Comparison of ENCODE assay signal across 20 mouse cellular contexts in the genomic region with DNA sequence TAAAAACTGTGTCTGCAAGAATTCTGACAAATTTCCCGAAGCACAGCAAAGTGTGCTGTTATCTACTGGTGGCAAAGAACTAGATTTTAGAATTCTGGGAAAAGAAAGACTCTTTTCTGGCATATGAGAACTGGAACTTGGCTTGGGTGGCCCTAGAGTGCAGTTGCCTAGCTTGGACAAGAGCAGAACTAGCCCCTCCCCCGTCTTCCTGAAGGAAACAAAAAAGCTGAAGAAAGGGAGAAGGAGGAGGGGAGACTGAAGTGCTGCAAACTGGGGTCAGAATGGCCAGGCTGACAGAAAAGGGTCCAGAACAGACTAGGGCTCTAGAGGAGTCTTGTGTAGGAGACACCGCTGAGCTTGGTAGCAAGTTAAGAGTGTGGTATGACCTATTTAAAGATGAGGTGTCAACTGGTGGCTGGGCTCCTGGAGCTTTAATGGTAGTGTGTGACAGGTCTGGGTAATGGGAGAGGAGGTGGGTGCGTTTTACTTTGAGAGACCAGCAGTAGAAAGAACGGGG. TPM values are rescaled to one million over a fixed set of nuclear protein-coding genes. Genes with fewer than 3 reads are reported as not detected.
DNase-seq lines count a peak whose midpoint lies in the region; ATAC-seq and TF ChIP-seq lines count a peak whose summit lies in the region.
"Had no signal": no experiment of that assay in that cellular context is flagged by ENCODE, and none has a peak within 500 bp of the region (broad histone marks: within the 10 kb centered on the region; RNA-seq: fewer than 3 reads in every experiment).

No protein-coding gene starts in this region.

- H3K36me3 ChIP-seq in intestine, embryonic 14.5 days (ENCODE audit: control insufficient read depth, insufficient read depth, low read length) = no peaks in the 10 kb centered on the region
- no peaks in the 10 kb centered on the region for H3K36me3 ChIP-seq in intestine, embryonic 16.5 days (ENCODE audit: control insufficient read depth, insufficient read depth, low read length)
- H3K36me3 ChIP-seq in midbrain, embryonic 10.5 days = no peaks in the 10 kb centered on the region
- H3K36me3 ChIP-seq in midbrain, embryonic 14.5 days (ENCODE audit: control insufficient read depth, insufficient read depth, low read length) = no peaks in the 10 kb centered on the region
- H3K36me3 ChIP-seq in limb, embryonic 14.5 days (ENCODE audit: control insufficient read depth, insufficient read depth, low read length) = no peaks in the 10 kb centered on the region
- H3K36me3 ChIP-seq: embryonic facial prominence, embryonic 15.5 days; forebrain, embryonic 12.5 days; liver, embryonic 15.5 days had no signal

- no peak overlapping the region for H3K9ac ChIP-seq in intestine, embryonic 14.5 days (ENCODE audit: low read length)
- H3K9ac ChIP-seq in intestine, embryonic 16.5 days (ENCODE audit: low read depth, low read length) = no peak overlapping the region
- H3K9ac ChIP-seq in midbrain, embryonic 14.5 days (replicated peaks; ENCODE audit: low read length) = no peak overlapping the region
- H3K9ac ChIP-seq in limb, embryonic 14.5 days (ENCODE audit: low read depth, low read length, severe bottlenecking) = no peak overlapping the region
- H3K9ac ChIP-seq: embryonic facial prominence, embryonic 15.5 days; forebrain, embryonic 12.5 days; liver, embryonic 15.5 days had no signal

- H3K4me1 ChIP-seq in intestine, embryonic 14.5 days (replicated peaks; ENCODE audit: control insufficient read depth, insufficient read depth, low read length) = peaks cover 20% of the 10 kb centered on the region
- H3K4me1 ChIP-seq in intestine, embryonic 16.5 days (ENCODE audit: control insufficient read depth, insufficient read depth, low read length) = peaks cover 15% of the 10 kb centered on the region
- peaks cover 27% of the 10 kb centered on the region for H3K4me1 ChIP-seq in midbrain, embryonic 10.5 days
- H3K4me1 ChIP-seq in midbrain, embryonic 14.5 days (ENCODE audit: control insufficient read depth, insufficient read depth, low read length) = 0 out of 2 replicates have a peak, but pooled peaks cover 5% of the 10 kb centered on the region
- H3K4me1 ChIP-seq in limb, embryonic 14.5 days (ENCODE audit: control insufficient read depth, insufficient read depth, low read length) = peaks cover 17% of the 10 kb centered on the region
- H3K4me1 ChIP-seq: liver, embryonic 15.5 days had no signal

- DNase-seq in intestine, embryonic 14.5 days (ENCODE audit: low spot score) = peak; percentile 49
- no peak for DNase-seq in midbrain, embryonic 10.5 days (ENCODE audit: low spot score)
- DNase-seq in midbrain, embryonic 14.5 days = no peak
- peak; percentile 38 for DNase-seq in embryo, embryonic 9.5 days (ENCODE audit: extremely low spot score)
- no peak for DNase-seq in limb, embryonic 14.5 days (ENCODE audit: low spot score)
- DNase-seq: cerebellum, postnatal 10 days; kidney, postnatal 36 days; right cerebral cortex, adult 18-20 months; spleen, adult 18-20 months; thymus, postnatal 25 days had no signal

- H3K27ac ChIP-seq in intestine, embryonic 14.5 days (ENCODE audit: low read depth) = no peak overlapping the region
- no peak overlapping the region for H3K27ac ChIP-seq in intestine, embryonic 16.5 days (ENCODE audit: low read length)
- peak overlapping the region; percentile 63 for H3K27ac ChIP-seq in midbrain, embryonic 10.5 days (replicated peaks)
- H3K27ac ChIP-seq in midbrain, embryonic 14.5 days (replicated peaks; ENCODE audit: low read depth, low read length) = no peak overlapping the region
- peak overlapping the region; percentile 9; the same call in 1 of the 2 replicates for H3K27ac ChIP-seq in limb, embryonic 14.5 days (replicated peaks; ENCODE audit: low read depth, low read length)
- H3K27ac ChIP-seq: embryonic facial prominence, embryonic 15.5 days; forebrain, embryonic 12.5 days; liver, embryonic 15.5 days had no signal

- WGBS in intestine, embryonic 14.5 days = 35% methylated on average over 5 of the region's 5 CpGs
- 44% methylated on average over 5 of the region's 5 CpGs for WGBS in intestine, embryonic 16.5 days
- 38% methylated on average over 5 of the region's 5 CpGs for WGBS in midbrain, embryonic 10.5 days
- 42% methylated on average over 5 of the region's 5 CpGs for WGBS in midbrain, embryonic 14.5 days
- WGBS in limb, embryonic 14.5 days = 32% methylated on average over 5 of the region's 5 CpGs

- H3K9me3 ChIP-seq in intestine, embryonic 14.5 days (ENCODE audit: control insufficient read depth, low read length) = no peaks in the 10 kb centered on the region
- no peaks in the 10 kb centered on the region for H3K9me3 ChIP-seq in intestine, embryonic 16.5 days (ENCODE audit: control insufficient read depth, low read length)
- H3K9me3 ChIP-seq in midbrain, embryonic 10.5 days (replicated peaks) = no peaks in the 10 kb centered on the region
- H3K9me3 ChIP-seq in midbrain, embryonic 14.5 days (ENCODE audit: control insufficient read depth, low read length) = no peaks in the 10 kb centered on the region
- no peaks in the 10 kb centered on the region for H3K9me3 ChIP-seq in limb, embryonic 14.5 days (ENCODE audit: control insufficient read depth, low read length)
- H3K9me3 ChIP-seq: embryonic facial prominence, embryonic 15.5 days; forebrain, embryonic 12.5 days; liver, embryonic 15.5 days had no signal

- no peaks in the 10 kb centered on the region for H3K27me3 ChIP-seq in intestine, embryonic 14.5 days (replicated peaks; ENCODE audit: control insufficient read depth, insufficient read depth, low read length)
- H3K27me3 ChIP-seq in intestine, embryonic 16.5 days (replicated peaks; ENCODE audit: control insufficient read depth, insufficient read depth, low read length) = no peaks in the 10 kb centered on the region
- H3K27me3 ChIP-seq in midbrain, embryonic 10.5 days (ENCODE audit: low read depth, poor library complexity, severe bottlenecking) = 0 out of 2 replicates have a peak, but pooled peaks cover 5% of the 10 kb centered on the region
- H3K27me3 ChIP-seq in midbrain, embryonic 14.5 days (ENCODE audit: control insufficient read depth, insufficient read depth, low read length) = no peaks in the 10 kb centered on the region
- H3K27me3 ChIP-seq in limb, embryonic 14.5 days (ENCODE audit: control insufficient read depth, insufficient read depth, low read length) = no peaks in the 10 kb centered on the region
- H3K27me3 ChIP-seq: embryonic facial prominence, embryonic 15.5 days; forebrain, embryonic 12.5 days had no signal

- H3K4me3 ChIP-seq in intestine, embryonic 14.5 days (ENCODE audit: low read depth, low read length) = no peak overlapping the region
- no peak overlapping the region for H3K4me3 ChIP-seq in intestine, embryonic 16.5 days (ENCODE audit: low read length)
- H3K4me3 ChIP-seq in midbrain, embryonic 10.5 days = no peak overlapping the region
- no peak overlapping the region for H3K4me3 ChIP-seq in midbrain, embryonic 14.5 days (replicated peaks; ENCODE audit: low read depth, low read length)
- no peak overlapping the region for H3K4me3 ChIP-seq in limb, embryonic 14.5 days (replicated peaks; ENCODE audit: low read length)
- H3K4me3 ChIP-seq: embryonic facial prominence, embryonic 15.5 days; forebrain, embryonic 12.5 days; liver, embryonic 15.5 days; myocyte had no signal

- TF ChIP-seq POLR2A in limb, embryonic 14.5 days (IDR thresholded peaks at IDR 0.05; ENCODE audit: borderline replicate concordance, extremely low read depth, insufficient read depth, insufficient read length) = no peak

- no peak overlapping the region for H3K4me2 ChIP-seq in intestine, embryonic 14.5 days (ENCODE audit: low read length)
- H3K4me2 ChIP-seq in intestine, embryonic 16.5 days (ENCODE audit: low read depth, low read length) = no peak overlapping the region
- H3K4me2 ChIP-seq in midbrain, embryonic 14.5 days (ENCODE audit: low read length) = no peak overlapping the region
- no peak overlapping the region for H3K4me2 ChIP-seq in limb, embryonic 14.5 days (replicated peaks; ENCODE audit: low read depth, low read length, severe bottlenecking)
- H3K4me2 ChIP-seq: liver, embryonic 15.5 days had no signal

- no peak for ATAC-seq in intestine, embryonic 14.5 days (replicated peaks; ENCODE audit: low FRiP score, low TSS enrichment, low read depth)
- no peak for ATAC-seq in intestine, embryonic 16.5 days
- no peak for ATAC-seq in midbrain, embryonic 14.5 days (ENCODE audit: low FRiP score, low TSS enrichment)
- no peak for ATAC-seq in limb, embryonic 14.5 days (ENCODE audit: low FRiP score, low read depth)
- no peak for ATAC-seq in megakaryocyte-erythroid progenitor cell, adult 5-6 weeks (replicated peaks; ENCODE audit: low FRiP score, low TSS enrichment, poor library complexity, severe bottlenecking)
- ATAC-seq: CD4-positive, CD25-positive, alpha-beta regulatory T cell, adult 4 months; inflammation-experienced regulatory T-cells, adult 6 months had no signal

RNA-seq across cellular contexts. Expression of gene Sox11, which starts 31.0 kb away (rescaled TPM):
- 60.1 and 72.7 TPM in 2 replicates for polyA plus RNA-seq in intestine, embryonic 14.5 days (2014; fragmentation: Nextera tagmentation; extraction: Ambion mirVana)
- polyA plus RNA-seq in intestine, embryonic 16.5 days (2015; fragmentation: Nextera tagmentation; extraction: Ambion mirVana) = 20.9 and 23.0 TPM in 2 replicates
- 260 and 367 TPM in 2 replicates for polyA plus RNA-seq in midbrain, embryonic 10.5 days (2016; fragmentation: Nextera tagmentation; extraction: Ambion mirVana)
- 615 and 827 TPM in 2 replicates for polyA plus RNA-seq in midbrain, embryonic 14.5 days (2014; fragmentation: Nextera tagmentation; extraction: Ambion mirVana)
- 35.1 and 46.0 TPM in 2 replicates for polyA plus RNA-seq in limb, embryonic 14.5 days (2012; rRNA removed)
- polyA plus RNA-seq in limb, embryonic 14.5 days (2014; fragmentation: Nextera tagmentation; extraction: Ambion mirVana) = 102 and 139 TPM in 2 replicates
- not detected in 2 replicates for total RNA-seq in megakaryocyte-erythroid progenitor cell, adult 5-6 weeks (2014; fragmentation: Nextera tagmentation)
- total RNA-seq in megakaryocyte-erythroid progenitor cell, adult 5-6 weeks (2017) = not detected in 2 replicates
- total RNA-seq: granulocyte monocyte progenitor cell, adult 5-6 weeks; hematopoietic stem cell, adult 5-6 weeks had no signal
- polyA plus RNA-seq: inflammation-experienced regulatory T-cells, adult 6 months had no signal

Comparison
In these comparisons a context has a peak if more than half of its experiments do, and no peak if none do; other contexts are left out.
1. H3K27ac ChIP-seq: peak in midbrain, embryonic 10.5 days (single experiment) and limb, embryonic 14.5 days (single experiment); none in intestine, embryonic 14.5 days (single experiment), intestine, embryonic 16.5 days (single experiment) and midbrain, embryonic 14.5 days (single experiment).
2. DNase-seq: peak in intestine, embryonic 14.5 days (single experiment) and embryo, embryonic 9.5 days (single experiment); none in midbrain, embryonic 10.5 days (single experiment), midbrain, embryonic 14.5 days (single experiment) and limb, embryonic 14.5 days (single experiment).